Mouse (Mus musculus) spleen, adult 2 months (tissue): Measurements from ENCODE around the gene Fcmr. TPM values are rescaled to one million over a fixed set of nuclear protein-coding genes. Genes with fewer than 3 reads are reported as not detected.

Experiments used
- DNase-seq, 2 experiments: peaks; one replicate each; pipeline versions ENCODE4 v3.0.0 to v3.0.0-alpha.2; 2012 to 2021; ENCODE audit warnings: low spot score in 2 of 2, low read depth in 1 of 2
- H3K27ac ChIP-seq: fragments of 200-500 bp; 2 replicates; pipeline ENCODE4 v1.5.1; 2012; ENCODE audit warnings: low read length, inconsistent platforms; ENCODE audit not compliant: insufficient read depth
- H3K27me3 ChIP-seq: fragments of 200-500 bp; 2 replicates; pipeline ENCODE4 v1.6.1; 2012; ENCODE audit warnings: mild to moderate bottlenecking, moderate library complexity, low read length, inconsistent platforms; ENCODE audit not compliant: control insufficient read depth, insufficient read depth
- H3K36me3 ChIP-seq: fragments of 200-500 bp; 2 replicates; pipeline ENCODE4 v1.6.1; 2012; ENCODE audit warnings: mild to moderate bottlenecking, low read length, inconsistent platforms; ENCODE audit not compliant: control insufficient read depth, insufficient read depth
- H3K4me1 ChIP-seq: fragments of 200-500 bp; 2 replicates; pipeline ENCODE4 v1.6.1; 2011; ENCODE audit warnings: inconsistent platforms; ENCODE audit not compliant: control insufficient read depth, insufficient read depth, insufficient read length
- H3K4me3 ChIP-seq: fragments of 200-500 bp; 2 replicates; pipeline ENCODE4 v1.5.1; 2011; ENCODE audit warnings: mild to moderate bottlenecking, inconsistent platforms; ENCODE audit not compliant: insufficient read depth, insufficient read length; ENCODE audit errors: extremely low read depth
- CTCF ChIP-seq: fragments of 200-500 bp; IDR thresholded peaks from 2 replicates; pipeline ENCODE4 v1.5.1; 2011; ENCODE audit warnings: mild to moderate bottlenecking, inconsistent platforms; ENCODE audit not compliant: insufficient read depth, insufficient read length, insufficient replicate concordance; ENCODE audit errors: extremely low read depth
- POLR2A ChIP-seq: fragments of 200-500 bp; IDR thresholded peaks from 2 replicates; pipeline ENCODE4 v1.6.1; 2011; ENCODE audit warnings: low read depth, low read length, inconsistent platforms
- WGBS: fragments of 180-500 bp; shearing (Covaris S2); methylation state at CpG from one replicate; pipeline ENCODE4 v1.1.7; 2018; 5-methylcytosine and 5-hydroxymethylcytosine counted together
- polyA plus RNA-seq: library from polyadenylated mRNA; depleted of rRNA; stranded (reverse); fragments of >200 nt; gene quantifications from 2 replicates; pipeline ENCODE4 v1.2.3, GENCODE M21; 2012; rRNA removed

Fcmr gene
- 452 and 608 TPM in 2 replicates for polyA plus RNA-seq

- Histone ChIP-seq H3K4me1 (peaks cover 21% of the 10 kb centered on the region; the same call in 1 of the 2 replicates), H3K4me3 (peak within 1 kb of the TSS; percentile 60), H3K36me3 (no peaks in the 10 kb centered on the region; the same call in 1 of the 2 replicates), H3K27ac (peak within 1 kb of the TSS; percentile 97), H3K27me3 (no peaks in the 10 kb centered on the region)
- DNase-seq: peak; percentile 54 to 61
- WGBS: 29% methylated on average over 7 of the region's 7 CpGs
- TF ChIP-seq CTCF (no peak), POLR2A (peak; percentile 70)
These were observed at the start of gene Fcmr for GRCm38 (mm10) chr1:130865541-130866221. Gene Fcmr (plus strand): TSS chr1:130865669.

DNA sequence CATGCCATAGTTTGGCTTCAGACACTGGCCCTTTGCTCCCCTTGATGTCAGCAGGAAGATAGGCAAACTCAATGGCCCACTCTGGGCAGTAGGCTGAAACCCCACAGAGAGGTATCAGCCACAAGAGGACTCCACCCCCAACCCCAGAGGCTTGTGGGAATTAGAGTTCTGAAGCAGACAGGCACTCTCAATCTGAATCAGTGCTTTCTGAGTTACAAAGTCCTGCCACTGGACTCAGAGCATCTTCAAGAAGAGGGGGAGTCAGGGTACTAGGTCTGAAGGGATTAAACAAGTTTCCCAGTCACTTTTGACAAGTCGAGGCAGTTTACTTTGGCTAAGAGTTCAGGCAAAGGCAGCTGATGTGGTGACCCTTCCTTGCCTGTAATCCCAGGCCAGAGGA, 45.7 kb upstream of the Fcmr start:
- Histone ChIP-seq H3K27ac (0 out of 2 replicates have a peak overlapping the region, but pooled peaks have one; percentile 31), H3K4me3 (no peak overlapping the region), H3K4me1 (peaks cover 18% of the 10 kb centered on the region; the same call in 1 of the 2 replicates), H3K36me3 (no peaks in the 10 kb centered on the region), H3K27me3 (no peaks in the 10 kb centered on the region)
- TF ChIP-seq POLR2A: no peak
- no peak for TF ChIP-seq CTCF
- DNase-seq: peak in 1 of 2 experiments; percentile 46
- WGBS: 51% methylated on average over 1 of the region's 1 CpGs

GRCm38 (mm10) chr1:130820316-130821148, 44.9 kb upstream of the Fcmr start:
- H3K36me3 ChIP-seq: no peaks in the 10 kb centered on the region
- peak overlapping the region; percentile 90 for H3K27ac ChIP-seq
- TF ChIP-seq CTCF (no peak), POLR2A (peak; percentile 43)
- 34% methylated on average over 7 of the region's 7 CpGs for WGBS
- H3K4me3 ChIP-seq: peak overlapping the region; percentile 12; the same call in 1 of the 2 replicates
- no peaks in the 10 kb centered on the region for H3K27me3 ChIP-seq
- DNase-seq: peak; percentile 63 to 72
- H3K4me1 ChIP-seq: peaks cover 18% of the 10 kb centered on the region; the same call in 1 of the 2 replicates

GRCm38 (mm10) chr1:130821149-130821471, 44.4 kb upstream of the Fcmr start:
- peak overlapping the region; percentile 90 for H3K27ac ChIP-seq
- no peak for TF ChIP-seq POLR2A
- TF ChIP-seq CTCF: no peak
- H3K36me3 ChIP-seq: no peaks in the 10 kb centered on the region
- WGBS: 35% methylated on average over 2 of the region's 2 CpGs
- H3K27me3 ChIP-seq: no peaks in the 10 kb centered on the region
- H3K4me1 ChIP-seq: peaks cover 18% of the 10 kb centered on the region; the same call in 1 of the 2 replicates
- DNase-seq: peak in 1 of 2 experiments; percentile 36
- no peak overlapping the region for H3K4me3 ChIP-seq

DNA sequence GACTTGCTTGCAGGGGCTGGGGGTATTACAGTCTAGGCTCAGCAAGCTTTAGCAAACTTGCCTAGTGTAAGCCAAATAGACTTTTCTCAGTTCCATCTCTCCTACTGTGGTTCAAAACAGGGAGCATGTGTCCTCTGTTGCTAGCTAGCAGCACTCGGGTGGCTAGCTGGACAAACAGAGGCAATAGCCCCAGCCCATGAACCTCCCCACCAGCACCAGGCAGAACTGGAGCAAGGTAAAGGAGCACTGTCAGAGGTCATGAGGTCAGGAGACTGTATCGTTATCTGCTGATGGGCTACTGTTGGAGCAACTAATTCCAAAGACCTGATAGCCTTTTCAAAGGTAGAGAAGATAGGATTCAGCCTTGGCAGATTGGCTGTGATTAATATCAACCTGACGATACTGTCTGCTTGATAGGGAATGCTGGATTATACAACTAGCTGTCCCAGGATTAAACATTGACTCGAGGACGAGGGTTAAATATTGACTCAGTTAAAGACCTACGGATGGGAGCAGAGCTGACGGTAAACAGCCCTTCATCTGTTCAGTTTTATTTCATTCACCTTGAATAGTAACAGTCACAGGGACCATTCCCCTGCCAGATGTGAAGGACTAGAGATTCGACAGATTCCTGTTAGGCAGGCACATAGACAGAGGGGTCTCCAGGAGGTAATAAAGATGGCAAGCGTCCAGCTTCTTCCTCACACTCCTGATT, 43.4 kb upstream of the Fcmr start:
- peaks cover 18% of the 10 kb centered on the region; the same call in 1 of the 2 replicates for H3K4me1 ChIP-seq
- H3K4me3 ChIP-seq: no peak overlapping the region
- DNase-seq: no peak
- 90% methylated on average over 9 of the region's 9 CpGs for WGBS
- no peaks in the 10 kb centered on the region for H3K27me3 ChIP-seq
- TF ChIP-seq POLR2A (no peak), CTCF (no peak)
- no peaks in the 10 kb centered on the region for H3K36me3 ChIP-seq
- no peak overlapping the region for H3K27ac ChIP-seq

- no peaks in the 10 kb centered on the region for H3K27me3 ChIP-seq
- peaks cover 5% of the 10 kb centered on the region; the same call in 1 of the 2 replicates for H3K4me1 ChIP-seq
- no peak for DNase-seq
- TF ChIP-seq CTCF (no peak), POLR2A (no peak)
- no peaks in the 10 kb centered on the region for H3K36me3 ChIP-seq
- WGBS: 80% methylated on average over 5 of the region's 5 CpGs
- no peak within 1 kb of the TSS for H3K27ac ChIP-seq
- no peak within 1 kb of the TSS for H3K4me3 ChIP-seq
These were observed 39.0 kb upstream of the Fcmr start, which contains the start of gene Pigr for GRCm38 (mm10) chr1:130826448-130826847. Gene Pigr (plus strand): TSS chr1:130826684.
